Mouse (Mus musculus) MEL (cell line): ENCODE data around the gene Gnat1. TPM values are rescaled to one million over a fixed set of nuclear protein-coding genes. Genes with fewer than 3 reads are reported as not detected.
A peak's percentile ranks its signal among the peaks of the same experiment; 100 is the strongest.

Experiments used
- DNase-seq: peaks from one replicate; pipeline ENCODE4 v3.0.0; 2011; ENCODE audit warnings: low read depth, low spot score
- H3K27ac ChIP-seq: 2 replicates; pipeline ENCODE4 v1.5.1; 2012; ENCODE audit warnings: low read depth, mild to moderate bottlenecking, control low read depth, low read length, moderate library complexity; ENCODE audit not compliant: control insufficient read depth
- H3K27me3 ChIP-seq, 2 experiments: fragments of 150-350 bp in 1 of 2; sonication (generic) in 1 of 2; 2 replicates each; pipeline ENCODE4 v1.6.1; 2012; ENCODE audit warnings: low read length in 2 of 2, mild to moderate bottlenecking in 2 of 2, improper control_type of control experiment in 1 of 2, moderate library complexity in 1 of 2; ENCODE audit not compliant: insufficient read depth in 2 of 2, control insufficient read depth in 1 of 2
- H3K36me3 ChIP-seq, 2 experiments: 2 replicates each; pipeline ENCODE4 v1.6.1; 2012 to 2014; ENCODE audit warnings: low read length in 2 of 2, improper control_type of control experiment in 1 of 2, inconsistent platforms in 1 of 2, mild to moderate bottlenecking in 1 of 2; ENCODE audit not compliant: insufficient read depth in 2 of 2, control insufficient read depth in 1 of 2
- H3K4me1 ChIP-seq, 2 experiments: fragments of 150-350 bp in 1 of 2; sonication (generic) in 1 of 2; 2 replicates each; pipeline ENCODE4 v1.6.1; 2012; ENCODE audit warnings: low read length in 2 of 2, improper control_type of control experiment in 1 of 2, mild to moderate bottlenecking in 1 of 2; ENCODE audit not compliant: insufficient read depth in 2 of 2, control insufficient read depth in 1 of 2
- H3K4me3 ChIP-seq, 2 experiments: fragments of 150-350 bp in 1 of 2; sonication (generic) in 1 of 2; 2 replicates each; pipeline ENCODE4 v1.5.1; 2012; ENCODE audit warnings: low read depth in 2 of 2, low read length in 2 of 2, mild to moderate bottlenecking in 2 of 2, moderate library complexity in 2 of 2, control low read depth in 1 of 2, improper control_type of control experiment in 1 of 2; ENCODE audit not compliant: control insufficient read depth in 1 of 2, insufficient read depth in 1 of 2
- H3K79me2 ChIP-seq: 2 replicates; pipeline ENCODE4 v1.6.1; 2012; ENCODE audit warnings: mild to moderate bottlenecking, low read length, moderate library complexity; ENCODE audit not compliant: control insufficient read depth, poor library complexity, insufficient read depth
- H3K9ac ChIP-seq: 2 replicates; pipeline ENCODE4 v1.6.1; 2012; ENCODE audit warnings: low read depth, mild to moderate bottlenecking, control low read depth, low read length, moderate library complexity; ENCODE audit not compliant: control insufficient read depth, poor library complexity, severe bottlenecking
- H3K9me3 ChIP-seq: fragments of 150-350 bp; sonication (generic); replicated peaks from 2 replicates; pipeline ENCODE4 v1.6.1; 2012; ENCODE audit warnings: mild to moderate bottlenecking, low read length, improper control_type of control experiment, moderate library complexity; ENCODE audit not compliant: insufficient read depth
- E2F4 ChIP-seq: IDR thresholded peaks from 2 replicates; pipeline ENCODE4 v1.6.1; 2011; ENCODE audit warnings: low read depth, low read length, improper control_type of control experiment, borderline replicate concordance
- EP300 ChIP-seq, 2 experiments: IDR thresholded peaks; 2 replicates each; pipeline ENCODE4 v1.6.1; 2011; ENCODE audit warnings: improper control_type of control experiment in 2 of 2, low read length in 2 of 2, low read depth in 1 of 2, mild to moderate bottlenecking in 1 of 2
- ETS1 ChIP-seq: IDR thresholded peaks from 2 replicates; pipeline ENCODE4 v1.6.1; 2012; ENCODE audit warnings: low read depth, mild to moderate bottlenecking, inconsistent platforms, low read length, improper control_type of control experiment, moderate library complexity
- GATA1 ChIP-seq: IDR thresholded peaks from 2 replicates; pipeline ENCODE4 v1.6.1; 2011; ENCODE audit warnings: low read depth, low read length, improper control_type of control experiment
- JUND ChIP-seq: IDR thresholded peaks from 2 replicates; pipeline ENCODE4 v1.6.1; 2011; ENCODE audit warnings: low read depth, mild to moderate bottlenecking, improper control_type of control experiment, low read length
- KAT2A ChIP-seq: conservative IDR thresholded peaks from 2 replicates; pipeline ENCODE4 v1.6.1; 2012; ENCODE audit warnings: low read depth, low read length, improper control_type of control experiment, inconsistent platforms
- MAFK ChIP-seq: IDR thresholded peaks from 2 replicates; pipeline ENCODE4 v1.6.1; 2011; ENCODE audit warnings: low read depth, mild to moderate bottlenecking, low read length, improper control_type of control experiment, borderline replicate concordance
- MAX ChIP-seq: IDR thresholded peaks from 2 replicates; pipeline ENCODE4 v1.6.1; 2011; ENCODE audit warnings: low read length, improper control_type of control experiment
- MAZ ChIP-seq: IDR thresholded peaks from 2 replicates; pipeline ENCODE4 v1.6.1; 2012; ENCODE audit warnings: low read depth, mild to moderate bottlenecking, inconsistent platforms, low read length, improper control_type of control experiment
- MYB ChIP-seq: IDR thresholded peaks from 2 replicates; pipeline ENCODE4 v1.6.1; 2011; ENCODE audit warnings: mild to moderate bottlenecking, low read depth, low read length, improper control_type of control experiment
- MYC ChIP-seq: IDR thresholded peaks from 2 replicates; pipeline ENCODE4 v1.6.1; 2011; ENCODE audit warnings: low read depth, mild to moderate bottlenecking, low read length, improper control_type of control experiment, moderate library complexity
- POLR2A ChIP-seq, 2 experiments: IDR thresholded peaks; 2 replicates each; pipeline ENCODE4 v1.6.1; 2011 to 2012; ENCODE audit warnings: low read length in 2 of 2, mild to moderate bottlenecking in 2 of 2, control low read depth in 1 of 2, improper control_type of control experiment in 1 of 2, low read depth in 1 of 2, moderate library complexity in 1 of 2; ENCODE audit not compliant: control insufficient read depth in 1 of 2, insufficient read depth in 1 of 2, poor library complexity in 1 of 2
- SIN3A ChIP-seq: IDR thresholded peaks from 2 replicates; pipeline ENCODE4 v1.6.1; 2012; ENCODE audit warnings: low read length, improper control_type of control experiment, inconsistent platforms
- TCF12 ChIP-seq: IDR thresholded peaks from 2 replicates; pipeline ENCODE4 v1.6.1; 2014; ENCODE audit warnings: low read depth, mild to moderate bottlenecking, inconsistent platforms, low read length, improper control_type of control experiment, moderate library complexity
- USF2 ChIP-seq, 2 experiments: IDR thresholded peaks; 2 replicates each; pipeline ENCODE4 v1.6.1; 2011 to 2012; ENCODE audit warnings: improper control_type of control experiment in 2 of 2, low read length in 2 of 2, borderline replicate concordance in 1 of 2, inconsistent platforms in 1 of 2, low read depth in 1 of 2, mild to moderate bottlenecking in 1 of 2; ENCODE audit not compliant: insufficient read depth in 1 of 2
- ZKSCAN1 ChIP-seq: IDR thresholded peaks from 2 replicates; pipeline ENCODE4 v1.6.1; 2012; ENCODE audit warnings: low read depth, mild to moderate bottlenecking, inconsistent platforms, low read length, improper control_type of control experiment, moderate library complexity
- ZNF384 ChIP-seq: IDR thresholded peaks from 2 replicates; pipeline ENCODE4 v1.6.1; 2012; ENCODE audit warnings: low read depth, mild to moderate bottlenecking, inconsistent platforms, low read length, improper control_type of control experiment
- polyA plus RNA-seq, 2 experiments: library from polyadenylated mRNA; stranded (reverse) in 1 of 2; unstranded in 1 of 2; fragments of >175 nt in 1 of 2; fragments of >200 nt in 1 of 2; gene quantifications; 2 replicates each; pipeline versions ENCODE4 v1.2.1 to v1.2.4; 2012; ENCODE audit warnings: low replicate concordance in 2 of 2, low read depth in 1 of 2; ENCODE audit not compliant: insufficient read length in 2 of 2, insufficient read depth in 1 of 2, missing spikeins in 1 of 2
- total RNA-seq: library from RNA; depleted of rRNA; stranded (reverse); fragments of 300-350 nt; gene quantifications from 2 replicates; pipeline ENCODE4 v1.2.3, GENCODE M21; 2012

The Gnat1 gene
- total and polyA plus RNA-seq, 3 experiments: 0.27 to 326 TPM; not detected in 1

GRCm38 (mm10) chr9:107723794-107724531 lies 44.5 kb upstream of the Gnat1 start (continued):
- TF ChIP-seq E2F4 (no peak), GATA1 (no peak), ZNF384 (no peak), POLR2A (IDR thresholded peaks at IDR 0.05; ENCODE audit: control insufficient read depth in 1 of 2, insufficient read depth in 1 of 2, low read depth in 1 of 2, low read length in 2 of 2, poor library complexity in 1 of 2) (no peak; a peak in 1 of 4 replicates)
- TF ChIP-seq, all 39 proteins: peak for 8

DNA sequence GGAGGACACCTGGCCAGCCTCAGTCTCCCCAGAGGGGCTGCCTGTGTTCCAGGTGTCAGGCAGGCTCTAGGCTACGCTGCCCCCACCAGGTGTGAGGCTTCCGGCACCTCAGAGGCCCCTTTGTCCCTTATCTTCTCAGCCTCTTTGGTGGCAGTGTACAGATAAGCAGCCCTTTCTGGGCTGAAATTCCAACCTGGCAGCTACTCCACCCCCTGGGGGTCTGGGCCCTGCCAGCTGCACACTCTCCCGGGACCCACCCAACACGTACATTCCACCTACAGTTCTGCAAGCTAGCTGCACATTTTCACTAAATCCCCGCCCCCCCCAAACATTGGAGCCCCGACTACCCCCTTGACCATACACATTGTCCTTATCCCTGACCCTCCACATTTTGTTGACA lies 43.8 kb upstream of the Gnat1 start:
- no peaks in the 10 kb centered on the region for H3K79me2 ChIP-seq
- no peaks in the 10 kb centered on the region for H3K9me3 ChIP-seq
- peaks cover 22 to 35% of the 10 kb centered on the region in 2 experiments for H3K4me1 ChIP-seq
- H3K27me3 ChIP-seq: peaks cover 3 to 5% of the 10 kb centered on the region in 2 experiments
- H3K27ac ChIP-seq: no peak overlapping the region
- TF ChIP-seq USF2 (IDR thresholded peaks at IDR 0.05; ENCODE audit: borderline replicate concordance in 1 of 2, insufficient read depth in 1 of 2, low read depth in 1 of 2, low read length in 2 of 2): no peak
- no peak for TF ChIP-seq MAX
- no peak for TF ChIP-seq E2F4
- no peak for TF ChIP-seq MYC
- no peak for TF ChIP-seq MAFK
- TF ChIP-seq MAZ: no peak
- peak; percentile 72 for TF ChIP-seq GATA1
- no peak for TF ChIP-seq JUND
- 0 out of 2 replicates have a peak, but pooled peaks have one; percentile 11 for TF ChIP-seq SIN3A
- no peak for TF ChIP-seq ZKSCAN1
- no peak for TF ChIP-seq MYB
- peak; percentile 55 for TF ChIP-seq ETS1
- no peak for TF ChIP-seq KAT2A
- TF ChIP-seq TCF12: peak; percentile 93
- TF ChIP-seq EP300 (IDR thresholded peaks at IDR 0.05; ENCODE audit: low read depth in 1 of 2, low read length in 2 of 2): peak; percentile 59 to 76; a peak in 3 of 4 replicates
- H3K9ac ChIP-seq: peak overlapping the region; percentile 49
- DNase-seq: no peak
- H3K4me3 ChIP-seq: no peak overlapping the region; a peak in 1 of 4 replicates
- peaks cover 0 to 29% of the 10 kb centered on the region in 2 experiments; a peak in 2 of 4 replicates for H3K36me3 ChIP-seq
